Mouse (Mus musculus): ENCODE results near the gene Anxa4.

Anxa4 gene

GRCm38 (mm10) chr6:86797455-86797854 is 4.1 kb upstream of the Anxa4 start:
- no peak for DNase-seq

DNA sequence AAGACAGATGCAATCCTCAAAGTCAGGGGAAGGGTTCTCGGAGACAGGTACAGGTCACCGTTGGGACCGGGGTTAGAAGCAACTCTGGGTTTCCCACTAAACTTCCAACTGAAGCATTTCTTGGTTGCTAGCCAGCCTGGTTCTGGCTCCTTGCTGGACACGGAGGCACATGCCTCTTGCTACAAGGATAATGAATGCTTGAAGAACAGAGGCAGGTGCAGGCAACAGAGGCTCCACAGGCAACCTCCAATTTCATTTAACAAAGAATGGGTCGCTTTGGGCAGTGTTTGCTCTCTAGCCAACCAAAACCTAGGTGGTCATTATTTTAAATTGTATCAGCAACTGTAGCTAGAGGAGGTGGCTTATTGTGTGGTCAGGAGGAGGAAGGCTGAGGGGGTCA is 573 bp upstream of the Anxa4 start:
- DNase-seq, result no peak

GRCm38 (mm10) chr6:86790351-86790943 is 2.9 kb downstream of the Anxa4 start:
- DNase-seq, result no peak

DNA sequence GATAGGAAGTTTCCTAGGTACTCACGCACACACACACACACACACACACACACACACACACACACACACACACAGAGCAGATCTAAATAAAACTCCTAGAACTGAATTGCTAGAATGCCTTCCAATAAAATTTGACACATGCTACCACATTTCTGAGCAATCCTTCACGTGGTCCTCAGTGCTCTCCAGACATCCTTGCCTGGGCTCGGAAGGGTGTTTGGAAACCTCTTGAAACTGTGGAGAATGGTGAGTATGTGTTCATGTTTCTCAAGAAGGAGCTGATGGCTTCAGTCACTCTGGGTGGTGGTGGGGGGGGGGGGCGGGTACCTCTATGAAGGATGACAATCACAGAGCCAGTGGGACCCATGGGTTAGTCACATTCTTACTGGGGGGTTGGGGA is 5.1 kb downstream of the Anxa4 start:
- no peak for DNase-seq

GRCm38 (mm10) chr6:86786545-86786944 is 6.8 kb downstream of the Anxa4 start:
- DNase-seq, result no peak

DNA sequence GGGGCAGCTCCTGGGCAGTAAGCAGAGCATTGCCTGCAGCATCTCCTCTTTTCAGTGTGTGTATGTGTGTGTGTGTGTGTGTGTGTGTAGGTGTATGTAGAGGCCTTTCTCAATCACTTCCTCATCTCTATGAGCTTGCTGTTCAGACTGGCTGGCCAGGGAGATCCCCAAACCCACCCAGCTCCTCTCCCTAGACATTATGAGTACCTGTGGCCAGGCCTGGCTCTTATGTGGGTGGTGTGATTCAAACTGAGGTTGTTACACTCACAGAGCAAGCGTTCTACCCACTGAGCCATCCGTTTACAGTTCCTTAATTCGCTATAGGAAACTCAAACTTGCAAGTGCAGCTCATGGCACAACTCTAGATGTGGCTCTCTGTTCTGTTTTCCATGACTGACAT is 8.6 kb downstream of the Anxa4 start:
- no peak for DNase-seq

DNA sequence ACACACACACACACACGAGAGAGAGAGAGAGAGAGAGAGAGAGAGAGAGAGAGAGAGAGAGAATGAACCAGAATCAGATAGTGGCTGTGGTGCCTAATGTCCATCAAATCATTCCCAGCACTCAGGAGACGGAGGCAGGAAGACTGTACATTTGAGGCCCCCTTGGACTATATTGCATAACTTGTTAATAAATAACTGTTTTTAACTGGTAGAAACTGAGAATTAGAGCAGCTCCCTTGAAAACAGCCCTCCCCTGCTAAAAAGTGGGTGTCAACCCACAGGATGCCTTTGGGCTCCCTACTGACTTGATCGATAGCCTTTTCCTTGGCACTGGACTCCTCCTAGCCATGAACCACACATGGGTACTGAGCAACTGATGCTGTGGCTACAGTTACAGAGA is 11.0 kb downstream of the Anxa4 start:
- DNase-seq, result no peak

DNA sequence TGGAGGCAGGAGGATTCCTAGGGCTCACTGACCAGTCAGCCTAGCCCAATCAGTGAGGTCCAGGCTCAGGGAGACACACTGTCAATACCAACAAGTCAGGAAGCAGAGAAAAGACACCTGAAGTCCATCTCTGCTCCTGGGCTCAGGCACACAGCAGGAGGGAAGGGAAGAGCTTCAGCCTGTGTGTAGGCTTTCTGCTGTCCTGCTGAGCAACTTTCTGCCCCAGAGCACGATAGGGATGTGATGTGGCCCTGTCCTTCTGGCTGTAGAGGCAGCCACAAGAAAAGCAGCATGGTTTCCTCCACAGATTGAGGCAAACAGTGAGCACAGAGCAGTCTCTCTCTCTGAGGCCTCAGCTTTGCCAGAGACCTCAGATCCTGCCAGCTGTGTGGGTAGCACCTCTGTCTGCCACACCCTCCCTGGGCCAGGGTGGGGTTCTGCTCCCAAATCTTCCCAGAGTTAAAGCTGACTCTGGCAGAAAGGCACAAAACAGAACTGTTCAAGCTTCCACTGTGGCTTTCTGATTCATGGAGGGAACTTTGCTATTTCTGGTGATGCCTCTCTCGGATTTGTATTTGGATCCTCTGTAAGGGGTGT is 11.9 kb downstream of the Anxa4 start:
- no peak for DNase-seq

DNA sequence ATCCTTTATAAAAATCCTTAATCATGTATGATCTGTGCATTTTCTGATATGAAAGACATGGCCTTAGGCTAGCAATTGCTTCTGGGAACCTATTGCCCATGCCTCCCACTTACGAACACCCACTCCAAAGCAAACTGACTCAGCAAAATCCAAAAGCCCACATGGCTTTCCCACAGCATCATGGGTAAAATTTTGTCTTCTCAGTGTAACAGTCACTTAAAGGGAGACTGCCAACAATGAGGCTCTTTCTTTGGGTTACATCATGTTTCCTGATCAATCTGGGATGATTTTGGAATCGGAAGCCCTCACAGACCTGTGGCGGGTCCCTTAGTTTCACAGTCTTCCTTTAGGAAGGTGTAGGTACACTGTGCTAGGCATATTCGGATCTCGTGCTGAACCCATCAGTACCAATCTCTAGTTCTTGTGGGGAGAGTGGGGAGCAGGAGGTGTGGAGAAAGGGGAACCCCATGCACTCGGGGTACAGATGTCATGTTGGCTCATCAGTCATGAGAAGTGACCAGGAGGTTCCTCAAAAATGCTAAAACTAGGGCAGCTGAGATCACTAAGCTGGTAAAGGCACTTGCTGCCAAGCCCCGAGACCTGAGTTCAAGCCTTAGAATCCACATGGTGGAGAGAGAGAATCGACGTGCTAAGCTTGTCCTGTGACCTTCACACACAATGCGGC is 14.3 kb downstream of the Anxa4 start:
- no peak for DNase-seq

GRCm38 (mm10) chr6:86777181-86777580 is 16.2 kb downstream of the Anxa4 start:
- DNase-seq, result no peak

GRCm38 (mm10) chr6:86776706-86777071 is 16.7 kb downstream of the Anxa4 start:
- DNase-seq, result no peak

DNA sequence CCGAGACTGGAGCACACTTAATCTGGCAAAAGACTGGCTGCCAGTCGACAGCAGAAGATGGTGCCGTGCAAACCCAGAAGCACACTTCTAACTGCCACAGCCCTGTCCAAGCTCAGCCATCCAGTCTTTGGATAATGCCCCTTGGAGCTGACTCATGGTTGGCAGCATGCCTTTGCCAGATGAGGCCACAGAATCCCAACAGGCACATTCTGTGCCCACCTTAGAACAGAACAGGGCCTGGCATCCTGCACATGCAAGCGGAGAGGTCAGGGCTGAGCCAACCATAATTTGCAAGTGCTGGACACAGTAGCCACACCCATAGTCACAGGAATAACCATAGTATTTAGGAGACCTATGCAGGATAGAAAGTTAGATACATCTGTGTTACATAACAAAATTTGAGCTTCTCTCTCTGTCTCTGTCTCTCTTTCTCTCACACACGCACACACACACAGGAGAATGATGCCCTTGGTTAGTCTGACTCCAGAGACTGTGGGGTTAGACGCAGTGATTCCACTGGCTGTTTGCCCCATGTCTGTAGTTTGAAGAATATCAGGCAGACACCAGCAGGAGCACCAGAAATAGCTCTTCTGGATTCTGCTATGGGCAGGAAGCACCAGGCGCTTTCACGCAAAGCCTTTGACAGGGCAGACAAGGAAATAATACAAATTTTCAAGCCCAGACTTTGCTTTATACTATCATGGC is 17.2 kb downstream of the Anxa4 start:
- DNase-seq, result peak; percentile 18

GRCm38 (mm10) chr6:86774937-86775336 is 18.4 kb downstream of the Anxa4 start:
- DNase-seq, result no peak

DNA sequence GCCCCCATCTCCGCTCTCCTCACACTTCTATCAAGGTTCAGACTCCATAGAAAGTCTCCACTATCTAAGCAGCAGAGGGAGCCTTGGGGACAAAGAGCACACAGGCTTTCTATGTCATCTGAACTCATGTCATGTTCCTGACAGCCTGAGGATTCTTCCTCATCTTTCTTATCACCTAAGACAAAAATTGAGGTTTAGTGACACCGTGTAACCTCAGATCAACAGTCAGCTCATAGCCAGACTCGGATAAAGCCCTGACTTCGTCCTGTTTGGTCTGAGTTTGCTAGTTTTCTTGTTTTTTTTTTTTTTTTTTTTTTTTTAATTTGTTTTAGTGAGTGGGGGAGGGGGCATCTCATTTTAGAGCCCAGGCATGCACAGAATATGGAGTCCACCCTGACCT is 19.6 kb downstream of the Anxa4 start:
- no peak for DNase-seq

GRCm38 (mm10) chr6:86772631-86773030 is 20.8 kb downstream of the Anxa4 start:
- DNase-seq, result no peak

GRCm38 (mm10) chr6:86768938-86769337 is 24.4 kb downstream of the Anxa4 start:
- no peak for DNase-seq

- no peak for DNase-seq
These were observed 25.1 kb downstream of the Anxa4 start for GRCm38 (mm10) chr6:86768186-86768776.

DNA sequence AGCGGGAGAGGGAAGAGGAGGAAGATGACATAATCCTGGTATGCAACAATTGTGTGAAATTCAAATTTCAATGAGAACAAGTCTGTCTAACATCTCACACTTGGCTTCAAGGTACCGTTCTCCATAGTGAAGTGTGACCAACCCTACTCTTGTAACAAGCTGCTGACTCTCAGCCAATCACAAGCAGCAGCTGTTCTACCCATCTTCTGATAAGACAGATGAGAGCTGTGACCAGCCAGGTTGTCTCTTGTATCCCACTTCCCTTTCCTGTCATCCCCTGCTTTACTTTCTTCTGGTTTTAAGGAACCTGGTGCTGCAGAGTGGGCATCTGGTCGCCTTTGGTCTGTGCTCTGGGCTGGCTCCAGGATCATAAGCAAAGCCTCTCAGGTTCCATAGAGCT is 25.9 kb downstream of the Anxa4 start:
- no peak for DNase-seq

- DNase-seq, result no peak
These were observed 27.7 kb downstream of the Anxa4 start for GRCm38 (mm10) chr6:86765637-86766059.

GRCm38 (mm10) chr6:86754105-86754863 is 39.1 kb downstream of the Anxa4 start:
- DNase-seq, result no peak

- DNase-seq, result no peak
These were observed 40.4 kb downstream of the Anxa4 start for GRCm38 (mm10) chr6:86752843-86753485.

GRCm38 (mm10) chr6:86750961-86751360 is 42.4 kb downstream of the Anxa4 start:
- DNase-seq, result no peak

Measured in right cerebral cortex, postnatal 25 days (tissue).